Mouse (Mus musculus) neural tube, embryonic 13.5 days (tissue): Measurements from ENCODE around the gene Epha8. TPM values are rescaled to one million over a fixed set of nuclear protein-coding genes. Genes with fewer than 3 reads are reported as not detected.
A peak's percentile ranks its signal among the peaks of the same experiment; 100 is the strongest.

Experiments
- ATAC-seq: fragments of 200-750 bp; cut with Nextera tagmentation; 2 replicates; pipeline ENCODE4 v1.8.0; 2017; ENCODE audit warnings: low read depth, mild to moderate bottlenecking, moderate TSS enrichment, moderate library complexity
- H3K27ac ChIP-seq: fragments of 300-500 bp; sonication (generic); replicated peaks from 2 replicates; pipeline ENCODE4 v1.5.1; 2015; ENCODE audit warnings: moderate library complexity, mild to moderate bottlenecking, inconsistent platforms
- H3K27me3 ChIP-seq: fragments of 300-500 bp; sonication (generic); 2 replicates; pipeline ENCODE4 v1.6.1; 2015; ENCODE audit warnings: mild to moderate bottlenecking, inconsistent platforms
- H3K36me3 ChIP-seq: fragments of 300-500 bp; sonication (generic); 2 replicates; pipeline ENCODE4 v1.6.1; 2015; ENCODE audit warnings: mild to moderate bottlenecking, inconsistent platforms
- H3K4me1 ChIP-seq: fragments of 300-500 bp; sonication (generic); replicated peaks from 2 replicates; pipeline ENCODE4 v1.6.1; 2015; ENCODE audit warnings: inconsistent platforms
- H3K4me2 ChIP-seq: fragments of 300-500 bp; sonication (generic); 2 replicates; pipeline ENCODE4 v1.6.1; 2015; ENCODE audit warnings: inconsistent platforms, mild to moderate bottlenecking, moderate library complexity
- H3K4me3 ChIP-seq: fragments of 300-500 bp; sonication (generic); 2 replicates; pipeline ENCODE4 v1.5.1; 2015; ENCODE audit warnings: mild to moderate bottlenecking, inconsistent platforms
- H3K9ac ChIP-seq: fragments of 300-500 bp; sonication (generic); 2 replicates; pipeline ENCODE4 v1.6.1; 2015; ENCODE audit warnings: moderate library complexity, mild to moderate bottlenecking, inconsistent platforms
- H3K9me3 ChIP-seq: fragments of 300-500 bp; sonication (generic); 2 replicates; pipeline ENCODE4 v1.6.1; 2016; ENCODE audit warnings: inconsistent platforms
- WGBS: fragments of 180-500 bp; shearing (Covaris S2); methylation state at CpG from one replicate; pipeline ENCODE4 v1.1.7; 2015; 5-methylcytosine and 5-hydroxymethylcytosine counted together
- polyA plus RNA-seq: library from polyadenylated mRNA; unstranded; fragments of >200 nt; fragmentation: Nextera tagmentation; extraction: Ambion mirVana; gene quantifications from 2 replicates; pipeline ENCODE4 v1.2.1, GENCODE M21; 2015

The Epha8 gene
- polyA plus RNA-seq, 1 experiment from 2014 or later: 9.1 TPM

GRCm38 (mm10) chr4:136898084-136898598 is 58.5 kb downstream of the Epha8 start:
- no peaks in the 10 kb centered on the region for H3K36me3 ChIP-seq

GRCm38 (mm10) chr4:136896461-136896860 is 60.2 kb downstream of the Epha8 start:
- Histone ChIP-seq H3K9me3 (no peaks in the 10 kb centered on the region), H3K4me2 (peak overlapping the region; percentile 25; the same call in 1 of the 2 replicates), H3K4me1 (peaks cover 9% of the 10 kb centered on the region), H3K9ac (no peak overlapping the region), H3K27me3 (peaks cover 49% of the 10 kb centered on the region), H3K4me3 (no peak overlapping the region), H3K36me3 (no peaks in the 10 kb centered on the region), H3K27ac (no peak overlapping the region)
- ATAC-seq: no peak
- WGBS: 30% methylated on average over 10 of the region's 10 CpGs

More at GRCm38 (mm10) chr4:136898084-136898598, 58.5 kb downstream of the Epha8 start:
- H3K4me1 ChIP-seq: peaks cover 9% of the 10 kb centered on the region
- 56% methylated on average over 9 of the region's 9 CpGs for WGBS
- H3K9me3 ChIP-seq: no peaks in the 10 kb centered on the region
- no peak overlapping the region for H3K9ac ChIP-seq
- no peak overlapping the region for H3K27ac ChIP-seq
- no peak for ATAC-seq
- peaks cover 43% of the 10 kb centered on the region for H3K27me3 ChIP-seq
- H3K4me2 ChIP-seq: no peak overlapping the region
- no peak overlapping the region for H3K4me3 ChIP-seq

- no peak overlapping the region for H3K4me3 ChIP-seq
- H3K27me3 ChIP-seq: peaks cover 49% of the 10 kb centered on the region
- H3K9ac ChIP-seq: peak overlapping the region; percentile 43; the same call in 1 of the 2 replicates
- no peaks in the 10 kb centered on the region for H3K9me3 ChIP-seq
- H3K27ac ChIP-seq: no peak overlapping the region
- H3K4me2 ChIP-seq: peak overlapping the region; percentile 25
- 5% methylated on average over 14 of the region's 15 CpGs for whole genome bisulfite sequencing
- H3K36me3 ChIP-seq: no peaks in the 10 kb centered on the region
- no peak for ATAC-seq
- H3K4me1 ChIP-seq: peaks cover 9% of the 10 kb centered on the region
Observed at GRCm38 (mm10) chr4:136895861-136896260, 60.8 kb downstream of the Epha8 start.

- H3K27me3 ChIP-seq: peaks cover 49% of the 10 kb centered on the region
- H3K4me2 ChIP-seq: no peak overlapping the region
- WGBS: 75% methylated on average over 4 of the region's 4 CpGs
- no peak for ATAC-seq
- H3K4me1 ChIP-seq: peaks cover 9% of the 10 kb centered on the region
- H3K9ac ChIP-seq: no peak overlapping the region
- no peak overlapping the region for H3K4me3 ChIP-seq
- H3K27ac ChIP-seq: no peak overlapping the region
- H3K9me3 ChIP-seq: no peaks in the 10 kb centered on the region
- H3K36me3 ChIP-seq: no peaks in the 10 kb centered on the region
Observed at GRCm38 (mm10) chr4:136894821-136895220, 61.8 kb downstream of the Epha8 start.

- Histone ChIP-seq H3K9me3 (no peaks in the 10 kb centered on the region), H3K4me1 (peaks cover 9% of the 10 kb centered on the region), H3K4me3 (no peak overlapping the region), H3K4me2 (no peak overlapping the region), H3K36me3 (no peaks in the 10 kb centered on the region), H3K9ac (no peak overlapping the region), H3K27ac (no peak overlapping the region), H3K27me3 (peaks cover 49% of the 10 kb centered on the region)
- peak; percentile 92 for ATAC-seq
- WGBS: 5% methylated on average over 9 of the region's 9 CpGs
Observed at GRCm38 (mm10) chr4:136893691-136894543, 62.7 kb downstream of the Epha8 start.

GRCm38 (mm10) chr4:136892811-136893210 is 63.8 kb downstream of the Epha8 start, which contains the start of gene C1qc:
TSS of gene C1qc (minus strand) at chr4:136893065.
- Histone ChIP-seq H3K27ac (no peak within 1 kb of the TSS), H3K27me3 (peaks cover 49% of the 10 kb centered on the region), H3K4me1 (peaks cover 9% of the 10 kb centered on the region), H3K4me3 (no peak within 1 kb of the TSS), H3K9me3 (no peaks in the 10 kb centered on the region), H3K36me3 (no peaks in the 10 kb centered on the region), H3K9ac (no peak within 1 kb of the TSS), H3K4me2 (no peak within 1 kb of the TSS)
- 64% methylated on average over 5 of the region's 5 CpGs for WGBS
- ATAC-seq: no peak

GRCm38 (mm10) chr4:136892371-136892770 is 64.2 kb downstream of the Epha8 start:
- H3K36me3 ChIP-seq: no peaks in the 10 kb centered on the region
- 57% methylated on average over 7 of the region's 7 CpGs for WGBS

GRCm38 (mm10) chr4:136891115-136891514 is 65.5 kb downstream of the Epha8 start:
- H3K27ac ChIP-seq: no peak overlapping the region
- no peak overlapping the region for H3K4me2 ChIP-seq
- no peak overlapping the region for H3K9ac ChIP-seq
- peaks cover 33% of the 10 kb centered on the region for H3K27me3 ChIP-seq
- H3K4me3 ChIP-seq: no peak overlapping the region
- no peaks in the 10 kb centered on the region for H3K36me3 ChIP-seq
- WGBS: 84% methylated on average over 4 of the region's 4 CpGs
- ATAC-seq: no peak
- H3K9me3 ChIP-seq: no peaks in the 10 kb centered on the region
- peaks cover 5% of the 10 kb centered on the region for H3K4me1 ChIP-seq

More at GRCm38 (mm10) chr4:136892371-136892770, 64.2 kb downstream of the Epha8 start:
- Histone ChIP-seq H3K4me1 (peaks cover 9% of the 10 kb centered on the region), H3K4me3 (no peak overlapping the region), H3K9ac (no peak overlapping the region), H3K4me2 (no peak overlapping the region), H3K9me3 (no peaks in the 10 kb centered on the region), H3K27me3 (peaks cover 45% of the 10 kb centered on the region), H3K27ac (no peak overlapping the region)
- no peak for ATAC-seq

GRCm38 (mm10) chr4:136889981-136890380 is 66.6 kb downstream of the Epha8 start:
- Histone ChIP-seq H3K9ac (no peak overlapping the region), H3K4me1 (0 out of 2 replicates have a peak, but pooled peaks cover 4% of the 10 kb centered on the region), H3K36me3 (no peaks in the 10 kb centered on the region), H3K4me2 (no peak overlapping the region), H3K27ac (no peak overlapping the region), H3K9me3 (no peaks in the 10 kb centered on the region), H3K27me3 (peaks cover 22% of the 10 kb centered on the region), H3K4me3 (no peak overlapping the region)
- ATAC-seq: no peak
- WGBS: 86% methylated on average over 15 of the region's 15 CpGs

- H3K9ac ChIP-seq: no peak overlapping the region
- H3K4me3 ChIP-seq: no peak overlapping the region
- WGBS: 73% methylated on average over 5 of the region's 5 CpGs
- no peaks in the 10 kb centered on the region for H3K36me3 ChIP-seq
- H3K4me1 ChIP-seq: 0 out of 2 replicates have a peak, but pooled peaks cover 4% of the 10 kb centered on the region
- H3K27me3 ChIP-seq: peaks cover 9% of the 10 kb centered on the region
- no peak for ATAC-seq
- H3K4me2 ChIP-seq: no peak overlapping the region
- no peak overlapping the region for H3K27ac ChIP-seq
- no peaks in the 10 kb centered on the region for H3K9me3 ChIP-seq
Observed at GRCm38 (mm10) chr4:136887714-136888113, 68.9 kb downstream of the Epha8 start.

- Histone ChIP-seq H3K4me1 (0 out of 2 replicates have a peak, but pooled peaks cover 4% of the 10 kb centered on the region), H3K27me3 (peaks cover 3% of the 10 kb centered on the region; the same call in 1 of the 2 replicates), H3K4me2 (no peak within 1 kb of the TSS), H3K27ac (0 out of 2 replicates have a peak within 1 kb of the TSS, but pooled peaks have one; percentile 3), H3K4me3 (no peak within 1 kb of the TSS), H3K36me3 (no peaks in the 10 kb centered on the region), H3K9ac (no peak within 1 kb of the TSS), H3K9me3 (no peaks in the 10 kb centered on the region)
- 72% methylated on average over 7 of the region's 7 CpGs for WGBS
- no peak for ATAC-seq
Observed at GRCm38 (mm10) chr4:136886101-136886500, 70.5 kb downstream of the Epha8 start, which contains the start of gene C1qb. TSS of gene C1qb (minus strand) at chr4:136886187.
